Mouse (Mus musculus) ovary, postnatal 36 days (tissue): ENCODE data around the gene Fshr.
"Not testable (repeated sequence)": the region's sequence is repeated elsewhere in the genome, so short reads cannot be mapped to it uniquely, and the experiment has no call there.

Source experiments
- DNase-seq: peaks from one replicate; pipeline ENCODE4 v3.0.0; 2022; ENCODE audit warnings: low spot score, mixed read lengths

Gene Fshr

DNA sequence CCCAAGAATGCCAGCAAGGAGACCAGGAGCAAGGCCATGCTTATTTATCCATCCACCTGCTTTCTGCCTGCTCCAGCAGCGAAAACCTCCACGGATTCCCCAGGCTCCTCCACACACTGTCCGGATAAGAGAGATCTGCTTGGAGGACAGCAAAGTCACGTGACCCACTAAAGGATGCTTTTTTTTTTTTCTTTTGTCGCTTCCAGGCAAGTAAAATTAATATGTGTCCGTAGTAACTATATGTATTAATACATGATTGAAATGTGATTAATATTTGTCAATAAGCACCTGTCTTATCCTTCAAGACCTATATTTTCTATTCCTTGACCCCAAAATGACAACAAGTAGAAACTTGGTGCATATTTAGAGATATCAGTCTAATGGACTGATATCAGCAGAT, at the start of gene Fshr:
Gene Fshr (minus strand): TSS at position 101 of the 400 bp plus-strand sequence.
- DNase-seq: peak; percentile 14

DNA sequence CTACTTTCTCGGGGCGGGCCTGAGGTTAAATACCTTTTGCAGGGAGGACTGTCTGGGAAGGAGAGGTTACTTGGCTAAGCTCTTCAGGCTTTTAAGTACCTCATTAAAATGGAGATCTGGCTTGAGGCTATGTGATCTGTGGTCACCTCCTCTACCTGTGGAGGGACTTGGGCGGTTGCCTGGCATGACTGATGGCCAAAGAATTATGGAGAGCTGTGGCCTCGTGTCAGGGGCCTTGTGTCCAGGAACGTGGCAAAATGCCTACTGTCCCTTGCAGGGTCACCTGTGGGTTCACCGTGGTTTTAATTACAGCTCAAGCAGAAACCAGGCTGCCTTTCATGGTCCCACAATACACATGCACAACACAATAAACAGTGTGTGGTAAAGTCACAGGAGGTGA, 1.7 kb upstream of the Fshr start:
- no peak for DNase-seq

DNA sequence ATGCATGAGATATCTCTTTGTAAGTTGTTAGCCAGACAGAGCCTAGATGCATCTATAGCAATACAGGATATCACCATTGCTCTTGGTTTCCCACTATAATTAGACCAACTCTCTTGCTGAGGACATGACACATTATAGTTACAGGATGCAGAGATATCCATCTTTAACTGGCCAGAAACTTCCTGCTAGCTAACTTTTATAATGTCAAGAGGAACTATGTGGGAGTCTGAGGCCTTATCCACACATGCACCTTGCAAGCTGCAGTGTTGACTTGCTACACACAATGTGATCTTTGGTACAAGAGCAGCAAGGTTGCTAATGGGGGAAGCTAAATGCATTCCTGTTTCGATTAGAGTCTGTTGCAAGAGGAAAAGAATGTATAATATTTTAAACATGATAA, 26.9 kb downstream of the Fshr start:
- no peak for DNase-seq

DNA sequence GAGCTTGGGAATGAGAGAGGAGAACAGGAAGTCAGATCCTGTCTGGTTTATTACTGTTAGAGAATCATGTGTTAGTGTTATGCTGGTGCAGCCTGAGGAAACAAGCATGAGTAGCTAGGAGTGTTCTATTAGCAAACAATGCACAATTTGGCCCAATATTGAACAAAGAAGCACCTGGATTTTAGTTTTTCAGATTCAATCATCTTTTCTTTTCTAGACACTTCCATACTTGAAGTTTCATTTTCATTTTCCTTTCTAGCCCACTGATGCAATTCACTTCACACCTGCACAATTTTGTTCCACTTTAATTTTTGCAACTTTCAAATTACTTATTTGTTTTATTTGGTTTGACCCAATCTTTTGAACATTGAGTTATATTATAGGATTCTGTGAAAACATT, 35.7 kb downstream of the Fshr start:
- no peak for DNase-seq

DNA sequence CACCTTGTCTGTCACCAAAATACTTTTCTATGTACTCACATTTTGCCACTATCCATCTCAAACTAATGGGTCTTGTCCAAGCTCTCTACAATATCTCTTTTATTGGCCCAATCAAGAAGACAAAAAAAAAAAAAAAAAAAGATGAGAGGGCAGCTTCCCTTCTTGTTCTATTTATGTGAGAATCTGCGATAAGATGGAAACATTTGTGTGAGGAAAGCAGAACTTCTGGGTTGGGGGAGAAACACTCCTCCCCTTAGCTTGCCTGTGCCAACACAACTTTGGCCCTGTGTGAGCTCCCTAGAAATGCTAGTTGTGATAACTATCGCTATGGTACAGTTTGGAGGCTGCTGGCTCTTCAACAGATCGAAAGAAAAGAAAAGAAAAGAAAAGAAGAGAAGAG, 38.0 kb downstream of the Fshr start:
- no peak for DNase-seq

DNA sequence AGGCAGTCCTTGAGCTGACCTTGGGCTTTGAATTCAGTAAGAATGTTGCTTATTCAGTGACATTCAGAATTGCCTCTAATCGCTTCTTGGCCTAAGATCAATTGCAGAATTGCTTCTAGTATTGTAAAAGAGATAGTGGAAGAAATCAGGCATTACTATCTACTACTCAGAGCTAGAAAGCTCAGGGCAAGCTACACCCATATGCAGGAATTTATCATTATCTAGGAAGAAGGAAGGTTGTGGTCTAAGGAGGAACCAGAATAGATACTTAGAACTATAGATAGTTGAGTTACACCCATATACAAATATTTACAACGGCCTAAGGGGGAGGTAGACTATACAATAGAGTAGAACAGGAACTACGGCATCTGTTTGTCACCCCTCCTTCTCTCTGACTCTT, 41.1 kb downstream of the Fshr start:
- DNase-seq: not testable (repeated sequence)

DNA sequence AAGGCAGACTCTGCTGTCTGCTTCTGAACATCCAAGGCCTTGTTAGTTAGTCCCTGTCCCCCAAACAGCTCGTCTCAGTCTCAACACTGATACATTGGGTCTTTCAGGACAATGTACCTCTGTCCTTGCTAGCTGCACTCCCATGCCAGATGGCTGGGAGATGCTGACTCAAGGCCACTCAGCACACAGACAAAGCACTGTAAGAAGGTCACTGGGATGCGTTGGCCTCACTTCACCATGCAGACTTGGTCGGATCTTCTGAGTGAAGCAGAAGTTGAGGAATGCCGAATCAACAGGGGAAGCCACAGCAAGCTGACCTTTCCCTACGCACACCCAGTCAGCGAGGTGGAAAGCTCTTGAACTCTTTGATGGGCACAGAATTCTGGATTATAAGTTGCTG, 55.7 kb downstream of the Fshr start:
- DNase-seq: peak; percentile 48

DNA sequence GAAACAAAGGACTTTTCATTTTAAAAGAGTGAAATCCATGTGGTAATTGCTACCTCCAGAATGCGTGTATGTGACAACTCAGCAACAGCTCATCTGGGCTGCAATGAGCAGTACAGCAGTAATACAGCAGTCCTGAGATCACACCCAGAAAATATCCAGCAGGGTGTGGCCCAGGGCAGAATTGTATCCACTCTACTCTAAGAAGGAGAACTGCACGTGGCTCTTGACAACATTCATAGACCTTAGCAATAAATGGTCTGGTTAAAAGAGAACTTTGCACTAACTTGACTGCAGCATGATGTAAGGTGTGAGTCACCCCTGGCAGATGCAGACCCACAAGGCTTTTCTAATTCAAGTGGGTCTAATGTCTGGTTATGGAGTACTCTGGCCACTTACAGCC, 80.5 kb downstream of the Fshr start:
- no peak for DNase-seq

DNA sequence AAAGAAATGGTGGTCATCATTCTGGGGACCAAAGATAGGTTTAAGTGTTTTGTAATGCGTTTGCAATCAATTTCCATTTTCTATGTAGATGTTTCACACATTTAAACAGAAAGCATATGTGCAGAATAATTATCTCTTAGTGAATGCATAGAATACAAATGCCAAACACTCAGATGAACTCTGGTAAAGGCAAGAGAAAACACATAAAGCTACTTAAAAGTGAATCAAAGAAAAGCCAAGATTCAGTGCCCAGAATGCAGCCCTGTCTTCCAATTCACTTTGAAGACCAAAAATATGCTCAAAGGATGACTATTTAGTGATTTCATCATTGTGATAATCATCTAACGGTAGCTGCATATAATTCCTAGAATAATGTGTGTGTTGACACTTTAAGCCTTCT, 81.2 kb downstream of the Fshr start:
- no peak for DNase-seq

DNA sequence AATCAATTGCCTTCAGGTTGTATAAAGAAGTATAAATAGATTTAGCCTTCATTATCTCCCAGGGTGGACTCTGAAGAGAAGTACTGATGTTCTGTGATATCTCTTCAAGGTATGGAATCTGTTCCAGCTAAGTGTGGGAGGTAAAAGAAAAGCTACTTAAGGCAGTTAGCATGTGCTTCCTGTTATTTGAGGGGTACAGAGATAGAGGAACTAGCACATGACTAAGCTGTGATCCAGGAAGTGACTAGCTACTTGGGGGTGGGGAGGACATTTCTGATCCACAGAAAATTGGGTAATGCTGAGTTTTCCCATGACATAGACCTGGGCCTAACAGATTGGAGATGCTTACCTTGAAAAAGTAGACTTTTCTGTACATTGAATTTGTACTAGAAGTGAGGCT, 86.5 kb downstream of the Fshr start:
- DNase-seq: no peak

DNA sequence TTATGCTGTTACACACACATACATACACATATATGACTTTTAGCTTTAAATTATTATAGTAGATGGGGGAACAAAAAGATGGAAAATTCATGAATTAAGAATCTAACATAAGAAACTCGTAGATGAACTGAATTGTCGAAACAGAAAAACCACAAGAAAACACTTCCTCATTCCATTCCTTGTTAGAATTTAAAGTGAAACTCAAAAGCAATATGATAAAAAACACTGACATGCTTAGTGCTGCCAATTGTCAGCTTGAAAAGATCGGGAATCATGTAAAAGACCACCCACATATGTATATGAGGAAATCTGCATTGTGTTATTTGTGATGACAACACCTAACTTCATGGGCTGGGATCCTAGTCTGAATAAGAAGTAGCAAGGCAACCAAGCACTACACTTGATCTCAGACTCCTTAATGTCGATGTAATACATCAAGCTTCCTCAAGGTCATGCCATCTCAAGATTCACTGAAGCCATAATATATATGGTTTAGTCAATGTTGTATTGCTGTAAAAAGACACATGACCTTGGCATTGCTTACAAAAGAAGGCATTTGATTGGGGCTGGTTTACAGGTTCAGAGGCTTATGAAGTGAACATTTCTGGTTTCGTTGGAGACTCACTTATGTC, 99.6 kb downstream of the Fshr start:
- DNase-seq: no peak

DNA sequence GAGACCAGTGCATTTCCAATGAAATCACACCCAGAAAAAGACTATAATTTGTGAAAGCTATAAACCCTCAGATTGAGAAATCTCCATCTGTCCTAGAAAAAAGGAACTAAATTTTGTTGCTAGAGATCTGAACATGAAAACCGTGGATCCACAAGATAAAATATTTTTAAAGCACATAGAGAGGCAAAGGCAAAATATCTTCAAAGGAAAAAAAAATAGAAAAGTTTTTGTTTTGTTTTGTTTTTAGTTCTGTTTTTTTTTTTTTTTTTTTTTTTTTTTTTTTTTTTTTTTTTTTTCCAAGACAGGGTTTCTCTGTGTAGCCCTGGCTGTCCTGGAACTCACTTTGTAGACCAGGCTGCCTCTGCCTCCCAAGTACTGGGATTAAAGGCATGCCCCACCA, 100.7 kb downstream of the Fshr start:
- not testable (repeated sequence) for DNase-seq

DNA sequence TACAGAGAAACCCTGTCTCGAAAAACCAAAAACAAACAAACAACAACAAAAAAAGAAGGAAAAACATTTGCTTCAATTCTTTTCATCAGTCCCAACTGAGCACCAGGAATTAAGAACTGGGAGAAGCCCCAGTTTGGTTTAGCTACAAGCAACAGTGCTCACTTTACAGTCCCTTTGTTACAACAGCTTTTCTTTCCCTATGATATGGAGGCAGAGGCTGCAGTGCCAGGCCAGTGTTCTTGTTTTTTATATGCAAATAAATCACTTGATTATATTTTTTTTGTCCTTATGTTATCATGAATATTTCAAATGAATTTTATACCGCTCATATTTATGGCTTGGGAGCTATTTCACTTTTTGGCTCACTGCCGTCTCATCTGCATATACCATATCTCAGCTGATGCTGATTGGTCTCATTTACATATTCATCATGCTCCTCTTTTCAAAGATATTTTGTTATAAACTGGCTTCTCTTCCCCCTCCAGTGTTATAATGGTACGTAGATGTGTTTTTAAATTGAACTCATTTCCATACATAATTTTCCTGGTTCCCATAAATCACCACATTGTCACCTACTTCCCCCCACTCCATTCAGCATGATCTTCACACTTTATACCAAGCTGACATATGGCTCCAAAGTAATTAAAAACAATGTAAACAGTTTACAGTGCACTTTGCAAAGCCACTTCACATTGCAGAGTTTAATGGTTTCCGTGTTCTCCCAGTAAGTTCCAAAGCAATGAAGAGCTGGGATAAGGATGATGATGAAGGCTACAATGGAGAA, 110.6 kb downstream of the Fshr start:
- DNase-seq: no peak

DNA sequence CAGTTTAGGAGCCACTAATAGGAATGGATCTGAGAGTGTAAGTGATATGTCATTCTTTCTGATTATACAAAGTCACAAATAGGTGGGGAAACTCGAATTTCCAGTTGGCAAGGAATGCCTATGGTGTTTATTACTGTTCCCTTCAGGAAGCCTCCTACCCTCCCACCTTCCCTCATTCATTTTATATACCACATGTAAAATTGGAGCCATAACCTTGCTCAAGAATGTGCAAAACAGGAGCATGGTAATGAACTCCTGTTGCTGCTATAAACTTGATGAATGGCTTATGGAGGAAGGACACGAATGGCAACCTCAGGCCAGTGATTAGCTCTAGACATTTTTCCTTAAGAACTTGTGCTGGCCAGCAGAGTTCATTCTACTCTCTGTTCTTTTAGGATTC, 117.6 kb downstream of the Fshr start:
- no peak for DNase-seq

DNA sequence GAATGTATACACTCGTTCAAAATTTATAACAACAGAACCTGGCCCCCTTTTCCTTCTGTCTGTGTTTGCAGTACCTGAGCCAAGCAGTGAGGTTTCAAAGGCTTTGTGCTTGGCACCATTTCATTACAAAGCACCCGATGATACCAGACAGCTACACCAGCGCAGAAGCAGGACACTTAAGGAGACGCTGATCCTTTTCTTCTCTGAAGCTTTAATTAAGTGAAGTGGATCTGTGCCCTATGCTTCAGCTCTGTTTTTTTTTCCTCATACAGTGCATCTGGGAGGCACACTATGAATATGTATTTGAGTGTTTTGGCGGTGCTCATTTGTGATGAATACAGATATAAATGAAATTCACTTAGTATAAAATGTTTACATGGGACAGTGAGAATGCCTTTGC, 120.8 kb downstream of the Fshr start:
- no peak for DNase-seq

DNA sequence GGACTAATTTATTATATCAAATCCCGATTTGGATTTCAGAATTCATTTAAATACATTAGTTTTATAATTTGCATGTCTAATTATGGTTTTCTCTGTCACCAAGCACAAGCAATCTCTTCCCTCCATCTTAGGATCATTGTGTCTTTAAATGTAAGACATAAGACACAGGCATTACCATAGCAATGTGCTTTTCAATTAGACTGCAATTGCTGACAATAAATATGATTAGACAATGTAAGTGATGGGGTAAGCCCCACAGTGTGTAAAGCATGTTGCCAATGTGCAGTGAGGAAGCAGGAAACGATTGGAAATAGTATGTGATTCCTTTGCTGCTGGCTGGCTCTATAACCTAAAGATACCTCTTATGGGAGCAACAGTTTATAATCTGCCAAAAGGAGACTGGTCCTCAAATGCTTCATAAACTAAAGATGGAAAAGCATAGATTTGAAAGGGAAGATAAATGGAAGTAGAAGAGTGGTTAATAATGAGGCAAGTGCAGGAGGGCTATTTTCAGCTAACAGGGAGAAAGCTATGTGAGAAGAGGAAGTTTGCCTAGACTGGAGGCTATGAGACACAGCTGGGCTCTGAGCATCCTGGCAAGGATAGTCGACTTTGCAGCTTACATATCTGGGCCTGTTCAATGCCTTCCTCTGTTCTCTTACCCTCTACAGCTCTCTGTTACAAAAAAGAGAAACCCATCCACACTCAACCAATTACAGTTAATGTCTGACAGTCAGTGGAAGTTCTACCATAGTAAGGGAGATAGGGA, 136.0 kb downstream of the Fshr start:
- no peak for DNase-seq

DNA sequence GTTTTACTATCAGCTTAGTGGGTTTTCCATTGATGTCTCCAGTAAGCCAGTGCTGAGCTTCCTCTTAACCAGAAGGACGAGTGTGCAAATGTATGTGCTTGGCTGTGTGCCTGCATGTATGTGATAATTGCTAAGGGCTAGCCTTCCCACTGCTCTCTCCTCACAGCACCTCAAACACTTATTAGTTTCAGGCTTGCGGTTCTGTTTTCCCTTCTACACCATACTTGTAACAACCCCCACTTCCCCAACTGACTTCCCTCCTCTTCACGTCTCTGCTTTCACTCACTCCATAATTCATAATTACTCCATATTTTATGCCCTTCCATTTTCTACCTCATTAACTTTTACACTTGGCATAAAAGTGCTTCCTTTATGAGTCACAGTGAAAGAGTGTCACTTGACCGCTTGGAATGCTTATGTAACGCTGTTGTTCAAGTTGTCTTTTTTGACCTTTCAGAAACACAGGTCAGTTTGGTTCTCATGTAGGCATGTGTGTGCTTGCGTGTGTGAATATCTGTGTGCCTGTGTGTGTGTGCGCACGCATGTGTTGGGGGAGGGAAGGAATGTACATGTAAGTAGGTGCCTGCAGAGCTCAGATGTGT, 138.0 kb downstream of the Fshr start:
- DNase-seq: no peak

DNA sequence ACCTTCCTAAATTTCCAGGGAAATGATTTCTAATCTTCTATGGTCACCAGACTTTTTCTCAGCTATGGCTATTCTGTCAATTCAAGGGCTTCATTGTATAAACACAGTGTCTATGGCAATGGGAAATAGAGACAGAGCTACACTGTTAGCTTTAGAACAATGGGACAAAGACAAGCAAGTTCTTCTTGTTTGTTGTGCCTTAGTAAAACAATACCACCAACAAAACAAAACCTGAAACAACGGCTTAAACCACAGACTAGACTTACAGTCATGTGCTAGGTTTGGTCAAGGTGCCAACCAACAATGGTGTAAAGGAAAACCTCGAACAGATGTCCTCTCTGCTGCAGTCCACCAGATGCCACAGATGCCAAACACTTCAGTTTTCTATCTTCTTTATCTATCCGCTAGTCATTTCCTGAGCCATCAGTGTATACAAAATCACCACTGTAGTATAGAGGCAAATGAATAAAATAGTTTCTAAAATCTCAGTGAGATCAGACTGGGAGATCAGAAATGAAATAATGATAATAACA, 149.4 kb downstream of the Fshr start:
- no peak for DNase-seq

DNA sequence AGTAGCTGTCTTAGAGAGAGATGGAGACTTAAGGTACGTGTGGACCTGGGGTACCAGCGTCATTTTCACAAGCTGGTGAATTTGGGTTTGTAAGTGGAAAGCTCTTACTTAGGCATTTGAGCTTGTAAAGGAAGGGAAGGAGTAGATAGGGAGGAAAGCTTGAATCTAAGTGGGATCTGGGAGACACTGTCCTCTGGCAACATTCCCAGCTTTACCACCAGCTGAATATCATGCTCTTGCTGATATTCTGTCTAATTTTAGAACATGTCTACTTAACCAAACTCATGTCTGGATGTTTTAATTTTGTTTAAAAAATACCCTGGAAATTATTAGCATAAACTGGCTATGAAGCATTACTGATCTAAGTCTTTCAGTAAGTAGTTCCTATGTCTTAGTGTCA, 151.4 kb downstream of the Fshr start:
- no peak for DNase-seq

DNA sequence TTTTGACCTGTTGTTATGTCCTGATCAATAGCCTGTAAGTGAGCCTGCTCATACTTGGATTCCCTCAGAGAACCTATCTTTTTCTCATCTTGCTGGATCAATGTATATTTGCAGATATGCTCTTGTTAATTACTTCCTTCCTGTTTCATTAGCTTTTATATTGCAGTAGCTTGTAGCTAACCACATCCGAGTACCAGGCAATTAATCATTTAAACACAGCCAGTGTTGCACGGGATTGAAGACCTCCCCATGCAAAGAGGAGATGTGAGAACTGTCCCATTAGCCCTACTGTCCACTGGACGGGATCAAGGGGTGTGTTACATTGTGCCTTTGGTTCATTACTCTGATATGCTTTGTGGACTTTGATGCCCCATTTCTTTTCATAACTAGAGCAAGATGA, 154.5 kb downstream of the Fshr start:
- DNase-seq: no peak

DNA sequence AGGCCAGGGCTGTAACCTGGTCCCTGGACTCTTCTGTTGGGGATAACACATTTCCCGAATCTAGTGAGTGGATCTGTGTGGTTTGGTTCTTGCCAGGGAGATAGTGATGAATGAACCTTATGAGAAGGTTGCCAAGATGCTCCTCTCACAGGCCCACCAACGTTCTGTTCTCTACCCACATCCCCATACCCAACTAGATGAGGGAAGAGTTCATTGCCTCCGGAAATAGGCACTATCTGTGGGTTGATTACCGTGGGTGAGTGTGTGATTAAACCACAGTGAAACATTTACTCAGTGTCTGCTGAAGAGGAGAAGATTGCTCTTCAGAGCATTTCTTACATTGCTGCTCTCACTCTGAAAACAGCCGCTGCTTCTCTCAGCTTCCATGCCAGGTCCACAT, 163.8 kb downstream of the Fshr start:
- no peak for DNase-seq

DNA sequence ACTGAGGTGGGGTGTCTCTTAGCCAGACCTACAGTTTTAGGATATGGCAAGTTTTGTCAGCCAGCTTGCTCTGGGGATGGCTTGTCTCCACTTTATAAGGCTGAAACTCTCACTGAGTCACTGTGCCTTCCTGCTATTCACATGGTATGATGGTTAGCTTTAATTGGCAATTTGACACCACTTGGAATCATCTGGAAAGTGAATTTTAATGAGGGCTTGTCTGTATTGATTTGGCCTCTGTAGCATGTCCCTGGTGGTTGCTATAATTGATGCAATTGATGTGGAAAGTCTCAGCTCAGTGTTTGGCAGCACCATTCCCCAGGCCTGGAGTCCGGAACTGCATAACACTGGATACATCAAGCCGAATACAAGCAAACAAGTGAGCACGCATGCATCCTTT, 164.4 kb downstream of the Fshr start:
- no peak for DNase-seq

DNA sequence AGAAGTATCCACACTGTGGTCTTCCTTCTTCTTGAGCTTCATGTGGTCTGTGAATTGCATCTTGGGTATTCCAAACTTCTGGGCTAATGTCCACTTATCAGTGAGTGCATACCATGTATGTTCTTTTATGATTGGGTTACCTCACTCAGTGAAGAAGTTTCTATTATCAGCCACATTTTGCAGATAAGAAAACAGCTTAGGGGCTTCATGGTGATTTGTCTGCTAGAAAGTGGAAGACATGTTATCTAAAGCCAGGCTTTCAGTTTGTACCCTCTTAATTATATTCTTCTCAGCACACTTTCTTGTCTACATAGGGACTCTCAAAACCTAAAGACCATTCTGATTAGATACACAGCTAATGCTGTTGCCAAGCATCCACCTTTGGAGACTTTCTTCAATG, 165.8 kb downstream of the Fshr start:
- DNase-seq: no peak
